Mouse (Mus musculus) erythroblast, embryonic 14.5 days (primary cell): ENCODE results near the gene Ddx1.

Experiments used
- GATA1 ChIP-seq: IDR thresholded peaks from 2 replicates; pipeline ENCODE4 v1.6.1; 2012; ENCODE audit warnings: low read length, inconsistent platforms, mixed read lengths
- TAL1 ChIP-seq: IDR thresholded peaks from 3 replicates; pipeline ENCODE4 v1.6.1; 2012; ENCODE audit warnings: low read length, inconsistent platforms, mixed read lengths

- TF ChIP-seq TAL1: no peak
- TF ChIP-seq GATA1: no peak
Observed at GRCm38 (mm10) chr12:13174022-13174421, 75.0 kb downstream of the Ddx1 start.
